Mouse (Mus musculus): ENCODE data around the gene Syne1.

DNA sequence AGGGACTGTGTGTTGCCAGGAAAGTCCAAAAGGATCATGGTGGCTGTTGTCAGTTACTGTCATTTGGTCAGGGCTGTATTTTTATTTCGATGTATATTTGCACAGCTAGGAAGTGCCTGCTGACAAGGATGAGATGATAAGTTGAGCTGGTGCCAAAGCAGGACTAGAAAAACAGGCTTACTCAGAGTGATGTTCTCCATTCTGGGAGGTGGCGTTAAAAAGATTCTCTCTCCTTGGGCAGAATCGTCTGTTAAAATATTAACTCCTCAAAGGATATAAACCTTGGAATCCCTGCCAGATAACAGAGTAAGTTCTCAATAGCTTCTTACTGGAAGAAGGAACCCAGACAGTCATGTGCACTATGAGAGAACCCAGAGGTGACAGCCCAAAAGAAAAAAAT lies 557.5 kb downstream of the Syne1 start:
- TF ChIP-seq EP300 (IDR thresholded peaks at IDR 0.05; ENCODE audit: low read depth in 1 of 2, low read length in 2 of 2) (peak; percentile 66 to 69), CTCF (IDR thresholded peaks at IDR 0.05 in 2 of 3, conservative IDR thresholded peaks at IDR 0.05 in 1 of 3; ENCODE audit: control insufficient read depth in 1 of 3, insufficient read depth in 1 of 3, low read depth in 2 of 3, low read length in 3 of 3, poor library complexity in 1 of 3, severe bottlenecking in 1 of 3) (no peak), TAL1 (IDR thresholded peaks at IDR 0.05; ENCODE audit: low read length) (no peak), POLR2A (IDR thresholded peaks at IDR 0.05; ENCODE audit: control insufficient read depth in 1 of 2, insufficient read depth in 1 of 2, low read depth in 1 of 2, low read length in 2 of 2, poor library complexity in 1 of 2) (no peak), GATA1 (IDR thresholded peaks at IDR 0.05; ENCODE audit: low read depth, low read length) (peak; percentile 63), RAD21 (IDR thresholded peaks at IDR 0.05; ENCODE audit: low read depth, low read length) (no peak), RCOR1 (IDR thresholded peaks at IDR 0.05; ENCODE audit: low read depth, low read length) (peak; percentile 53; the same call in 1 of the 2 replicates), MYC (IDR thresholded peaks at IDR 0.05; ENCODE audit: low read depth, low read length) (no peak), MAX (IDR thresholded peaks at IDR 0.05; ENCODE audit: low read length) (no peak), SIN3A (IDR thresholded peaks at IDR 0.05; ENCODE audit: low read length) (no peak), UBTF (IDR thresholded peaks at IDR 0.05; ENCODE audit: borderline replicate concordance, insufficient read depth, low read depth, low read length) (no peak)

All from MEL (cell line).